Mouse (Mus musculus) intestine, postnatal 0 days (tissue): ENCODE data around the gene Spin2e. TPM values are rescaled to one million over a fixed set of nuclear protein-coding genes. Genes with fewer than 3 reads are reported as not detected.
"Not testable (repeated sequence)": the region's sequence is repeated elsewhere in the genome, so short reads cannot be mapped to it uniquely, and the experiment has no call there.

Source experiments
- ATAC-seq: fragments of 200-750 bp; cut with Nextera tagmentation; 2 replicates; pipeline ENCODE4 v1.8.0; 2017; ENCODE audit warnings: mild to moderate bottlenecking, moderate TSS enrichment, moderate library complexity
- H3K27ac ChIP-seq: fragments of 300-500 bp; sonication (generic); 2 replicates; pipeline ENCODE4 v1.5.1; 2014; ENCODE audit warnings: mild to moderate bottlenecking, low read depth, low read length, moderate library complexity
- H3K27me3 ChIP-seq: fragments of 300-500 bp; sonication (generic); replicated peaks from 2 replicates; pipeline ENCODE4 v1.6.1; 2014; ENCODE audit warnings: low read length, mixed read lengths; ENCODE audit not compliant: control insufficient read depth, insufficient read depth
- H3K36me3 ChIP-seq: fragments of 300-500 bp; sonication (generic); 2 replicates; pipeline ENCODE4 v1.6.1; 2014; ENCODE audit warnings: mild to moderate bottlenecking, moderate library complexity; ENCODE audit not compliant: control insufficient read depth, insufficient read depth
- H3K4me1 ChIP-seq: fragments of 300-500 bp; sonication (generic); replicated peaks from 2 replicates; pipeline ENCODE4 v1.6.1; 2014; ENCODE audit warnings: antibody characterized with exemption, low read length, mixed read lengths; ENCODE audit not compliant: control insufficient read depth, insufficient read depth
- H3K4me2 ChIP-seq: fragments of 300-500 bp; sonication (generic); replicated peaks from 2 replicates; pipeline ENCODE4 v1.6.1; 2014; ENCODE audit warnings: low read depth, mild to moderate bottlenecking, moderate library complexity
- H3K4me3 ChIP-seq: fragments of 300-500 bp; sonication (generic); 2 replicates; pipeline ENCODE4 v1.5.1; 2014; ENCODE audit warnings: low read depth, low read length
- H3K9ac ChIP-seq: fragments of 300-500 bp; sonication (generic); 2 replicates; pipeline ENCODE4 v1.6.1; 2014; ENCODE audit warnings: mild to moderate bottlenecking, low read depth, low read length
- H3K9me3 ChIP-seq: fragments of 300-500 bp; sonication (generic); 2 replicates; pipeline ENCODE4 v1.6.1; 2016; ENCODE audit warnings: mixed run types; ENCODE audit not compliant: control insufficient read depth
- WGBS: fragments of 180-500 bp; shearing (Covaris S2); extraction: QIAGEN DNeasy Blood & Tissue Kit; methylation state at CpG from one replicate; pipeline ENCODE4 v1.1.7; 2014; 5-methylcytosine and 5-hydroxymethylcytosine counted together
- polyA plus RNA-seq: library from polyadenylated mRNA; unstranded; fragments of >200 nt; fragmentation: Nextera tagmentation; extraction: Ambion mirVana; gene quantifications from 2 replicates; pipeline ENCODE4 v1.2.1, GENCODE M21; 2015

Spin2e gene
- not detected in 2 replicates for polyA plus RNA-seq

- H3K9me3 ChIP-seq, H3K9ac ChIP-seq, H3K27me3 ChIP-seq, H3K4me3 ChIP-seq, H3K4me2 ChIP-seq, H3K27ac ChIP-seq, H3K36me3 ChIP-seq, ATAC-seq, H3K4me1 ChIP-seq: not testable (repeated sequence)
- 89% methylated on average over 2 of the region's 2 CpGs for WGBS
Observed at GRCm38 (mm10) chrX:31618820-31619219, at the start of gene Spin2e. Spin2e (minus strand) TSS chrX:31618920.

DNA sequence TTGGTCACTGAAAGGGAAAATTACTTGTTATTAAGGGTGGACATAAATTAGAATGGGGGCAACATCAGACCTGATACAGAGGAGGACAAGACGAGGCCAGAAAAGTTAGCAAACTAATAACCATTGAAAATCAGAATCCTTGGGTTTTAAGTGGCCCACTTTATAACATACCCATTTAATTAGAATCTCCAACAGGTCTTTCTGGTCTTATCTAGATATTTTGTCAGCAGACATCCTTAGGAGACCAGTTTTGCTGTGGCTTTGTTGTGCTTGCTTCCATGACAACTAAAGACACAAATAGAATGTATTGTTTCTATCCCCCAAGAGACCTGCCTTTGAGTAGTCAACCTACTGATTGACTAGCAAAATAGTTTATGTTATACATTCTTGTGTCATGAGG lies 44.5 kb downstream of the Spin2e start, which contains the start of gene Gm21883:
Gm21883 (minus strand) TSS at position 101 of the 400 bp plus-strand sequence.
- not testable (repeated sequence) for H3K27ac ChIP-seq, ATAC-seq, H3K36me3 ChIP-seq, H3K4me1 ChIP-seq, H3K27me3 ChIP-seq, H3K4me2 ChIP-seq, H3K4me3 ChIP-seq, H3K9me3 ChIP-seq, H3K9ac ChIP-seq
- no CpG with 5 or more reads among the region's 1 CpGs for WGBS

Other genes with a start within 250 kb of the Spin2e start
- not detected in 2 replicates for gene Btbd35f19, start 235.0 kb downstream of the Spin2e start, polyA plus RNA-seq
- gene Gm21883, start 44.6 kb downstream of the Spin2e start, polyA plus RNA-seq: not detected in 2 replicates
- gene Btbd35f25, start 98.2 kb upstream of the Spin2e start, polyA plus RNA-seq: not detected in 2 replicates